Mouse (Mus musculus) heart, postnatal 4 days (tissue): ENCODE measurements at regions not wholly inside any gene's neighbourhood (a gene's known extent, or its start where the extent isn't known, plus 50 kb on each side); places are given as distances from the start of the nearest gene placed in this dataset.

Experiments
- DNase-seq: peaks from one replicate; pipeline ENCODE4 v3.0.0; 2021

DNA sequence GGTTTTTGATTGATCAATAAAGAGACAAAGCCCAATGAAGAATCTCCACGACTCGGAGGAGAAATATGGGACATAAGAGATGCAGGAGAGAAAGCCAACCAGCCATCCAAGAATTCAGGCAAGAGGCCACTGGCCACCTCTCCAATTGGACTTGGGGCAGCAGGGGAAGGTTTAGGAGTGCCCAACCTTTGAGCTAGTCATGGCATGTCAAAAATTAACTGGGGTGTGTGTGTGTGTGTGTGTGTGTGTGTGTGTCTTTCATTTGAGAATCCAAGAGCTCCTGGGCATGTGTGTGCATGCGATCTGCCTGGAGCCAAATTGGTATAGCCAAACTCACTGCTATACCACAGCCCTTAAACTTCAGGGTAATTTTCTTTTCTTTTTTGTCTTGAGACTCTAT is 51.6 kb upstream of the Cecr2 start:
- no peak for DNase-seq

DNA sequence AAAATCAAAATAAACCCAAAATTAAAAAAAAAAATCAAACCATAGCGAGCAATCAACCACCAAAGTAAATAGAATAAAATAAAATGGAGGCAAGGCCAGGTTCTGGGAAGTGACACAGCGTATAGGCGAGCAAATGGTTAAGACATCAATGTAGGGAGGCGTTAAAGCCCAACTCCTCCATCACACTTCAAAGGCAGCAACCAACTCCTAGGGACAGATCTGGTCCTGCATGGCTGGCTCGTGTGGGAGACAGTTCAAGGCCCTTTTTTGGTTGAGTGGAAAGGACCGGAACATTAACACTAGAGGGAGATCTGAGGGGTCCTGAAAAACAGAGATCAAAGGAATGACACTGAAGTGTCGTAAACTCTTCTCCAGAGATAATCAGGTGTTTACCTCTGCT is 53.8 kb upstream of the Cecr2 start:
- no peak for DNase-seq

DNA sequence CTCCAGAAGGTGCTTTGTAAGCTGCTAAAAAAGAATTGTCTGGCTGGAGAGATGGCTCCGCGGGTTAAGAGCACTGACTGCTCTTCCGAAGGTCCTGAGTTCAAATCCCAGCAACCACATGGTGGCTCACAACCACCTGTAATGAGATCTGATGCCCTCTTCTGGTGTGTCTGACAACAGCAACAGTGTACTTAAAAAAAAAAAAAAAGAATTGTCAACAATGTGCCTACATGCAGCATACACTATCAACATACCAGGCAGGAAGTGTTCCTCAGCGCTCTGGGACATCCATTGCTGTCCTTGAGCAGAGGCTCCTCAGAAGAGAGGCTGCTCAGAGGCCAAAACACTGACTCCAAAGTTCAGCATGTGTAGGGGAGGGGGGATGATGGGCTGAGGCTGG is 56.3 kb upstream of the Cecr2 start:
- DNase-seq = no peak

DNA sequence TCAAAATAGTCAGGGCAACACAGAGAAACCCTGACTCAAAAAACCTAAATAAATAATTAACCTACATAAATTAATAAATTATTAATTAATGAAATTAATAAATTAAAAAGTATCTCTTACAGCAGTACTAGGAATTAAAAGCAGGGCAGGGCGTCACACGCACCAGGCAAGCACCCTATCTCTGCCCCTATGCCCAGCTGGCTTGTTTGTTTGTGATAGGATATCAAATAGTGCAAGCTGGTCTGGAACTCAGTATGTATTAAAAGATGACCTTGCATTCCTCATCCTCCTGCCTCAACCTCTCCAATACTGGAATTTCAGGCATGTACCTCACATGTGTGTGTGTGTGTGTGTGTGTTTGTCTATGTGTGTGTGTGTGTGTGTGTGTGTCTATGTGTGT is 60.7 kb upstream of the Cecr2 start:
- DNase-seq = no peak

DNA sequence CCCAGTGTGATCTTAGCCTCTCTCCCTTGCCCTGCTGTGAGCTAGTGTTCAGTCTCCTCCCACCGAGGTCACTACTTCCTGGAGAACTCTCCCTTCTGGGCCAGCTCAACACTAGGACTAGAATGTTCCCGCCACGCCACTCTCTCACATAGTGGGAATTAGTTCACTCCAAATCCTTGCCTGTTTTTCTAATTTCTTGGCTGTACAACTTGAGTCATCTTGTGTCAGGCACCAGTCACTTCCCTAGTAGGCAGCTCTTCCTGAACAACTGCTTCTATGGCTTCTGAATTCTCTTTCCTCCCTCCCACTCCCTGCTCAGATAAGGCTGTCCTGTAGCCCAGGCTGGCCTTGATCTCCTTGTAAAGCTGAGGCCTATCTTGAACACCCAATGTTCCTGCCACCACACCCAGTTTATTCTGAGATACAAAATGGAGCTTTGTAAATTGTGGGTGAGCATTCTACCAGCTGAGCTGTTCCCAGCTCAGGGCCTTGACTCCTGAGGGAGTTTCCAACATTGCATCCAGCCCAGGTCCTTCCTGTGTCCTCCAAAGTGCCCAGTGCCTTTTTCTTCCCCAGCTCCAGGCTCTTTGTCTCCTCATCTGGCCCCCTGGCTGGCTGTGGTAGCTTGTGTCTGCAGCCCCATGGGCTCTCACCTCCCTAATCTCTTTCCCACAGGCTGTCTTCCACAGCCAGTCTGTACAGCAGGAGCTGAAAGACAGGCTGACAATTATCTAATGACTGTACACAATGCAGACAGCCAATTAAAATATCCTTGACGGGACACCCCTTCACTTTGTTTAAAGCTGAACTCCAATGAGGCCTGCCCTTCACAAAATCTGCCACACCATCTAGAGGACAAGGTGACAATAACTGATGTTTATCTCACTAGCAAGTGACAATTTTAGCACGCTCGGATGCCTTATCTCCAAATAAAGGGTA is 61.9 kb upstream of the Cecr2 start:
- no peak for DNase-seq

DNA sequence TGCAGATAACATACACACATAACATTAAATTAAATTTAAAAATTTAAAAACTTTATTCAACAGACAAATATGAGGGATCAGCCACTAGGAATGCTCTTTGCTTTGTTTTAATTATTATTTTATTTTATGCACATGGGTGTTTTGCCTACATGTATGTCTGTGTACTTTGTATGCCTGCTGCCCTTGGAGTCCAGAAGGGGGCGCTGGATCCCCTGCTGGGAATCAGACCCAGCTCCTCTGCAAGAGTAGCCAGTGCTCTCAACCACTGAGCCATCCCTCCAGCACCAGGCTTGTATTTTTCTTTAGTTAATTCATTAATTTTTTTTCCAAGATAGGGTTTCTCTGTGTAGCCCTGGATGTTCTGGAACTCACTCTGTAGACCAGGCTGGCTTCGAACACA is 62.7 kb upstream of the Cecr2 start:
- DNase-seq = peak; percentile 27

DNA sequence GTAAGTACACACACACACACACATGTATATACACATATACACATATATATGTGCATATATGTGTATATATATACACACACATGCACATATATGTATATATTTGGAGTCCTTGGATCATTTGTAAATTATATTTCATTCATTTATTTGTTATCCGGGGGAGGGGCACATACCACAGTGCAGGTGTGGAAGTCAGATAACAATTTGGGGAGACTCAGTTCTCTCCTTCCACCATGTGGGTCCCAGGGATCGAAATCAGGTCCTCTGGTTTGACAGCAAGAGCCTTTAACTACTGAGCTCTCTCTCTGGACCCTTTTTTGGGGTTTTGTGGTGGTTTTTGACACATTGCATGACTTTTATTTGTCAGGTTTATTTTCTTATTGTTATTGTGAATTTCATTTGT is 65.8 kb upstream of the Cecr2 start:
- no peak for DNase-seq

DNA sequence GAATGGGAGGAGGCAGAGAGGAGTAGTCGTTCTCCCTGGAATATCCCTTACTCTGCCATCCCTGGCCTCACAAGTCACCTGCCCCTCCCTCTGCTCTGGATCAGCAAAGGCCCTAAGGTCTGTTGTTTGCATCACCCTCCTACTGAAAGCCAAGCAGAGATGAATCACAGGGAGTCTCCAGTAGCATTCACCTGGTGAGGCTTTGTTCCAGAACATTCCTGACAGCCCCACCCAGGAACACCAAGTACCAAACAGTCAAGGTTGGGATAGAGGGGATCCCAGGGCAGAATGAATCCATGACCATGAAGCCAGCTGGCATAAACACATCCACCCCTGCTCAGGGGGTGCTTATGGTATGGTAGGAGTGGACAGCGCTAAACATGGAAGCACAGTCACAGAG is 67.4 kb upstream of the Hdhd5 start:
- DNase-seq = no peak

DNA sequence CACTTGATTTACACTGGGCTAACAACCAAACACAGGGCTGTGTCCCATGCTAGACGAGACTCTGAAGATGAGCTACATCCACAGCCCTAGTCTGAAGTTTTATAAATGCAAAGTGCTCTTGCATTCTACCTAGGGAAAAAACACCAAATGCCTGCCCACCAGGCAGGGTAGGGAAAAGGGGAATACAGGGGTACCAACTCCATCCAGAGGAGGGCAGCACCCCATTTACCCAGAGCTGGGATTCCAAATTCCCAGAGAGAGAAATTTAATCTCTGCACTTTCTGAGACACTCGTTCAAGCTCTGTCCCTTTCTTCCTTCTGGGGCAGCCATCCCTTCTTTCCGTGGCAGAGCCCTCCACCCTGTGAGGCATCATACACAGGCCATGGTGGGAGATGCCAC is 66.8 kb upstream of the Hdhd5 start:
- DNase-seq = no peak

DNA sequence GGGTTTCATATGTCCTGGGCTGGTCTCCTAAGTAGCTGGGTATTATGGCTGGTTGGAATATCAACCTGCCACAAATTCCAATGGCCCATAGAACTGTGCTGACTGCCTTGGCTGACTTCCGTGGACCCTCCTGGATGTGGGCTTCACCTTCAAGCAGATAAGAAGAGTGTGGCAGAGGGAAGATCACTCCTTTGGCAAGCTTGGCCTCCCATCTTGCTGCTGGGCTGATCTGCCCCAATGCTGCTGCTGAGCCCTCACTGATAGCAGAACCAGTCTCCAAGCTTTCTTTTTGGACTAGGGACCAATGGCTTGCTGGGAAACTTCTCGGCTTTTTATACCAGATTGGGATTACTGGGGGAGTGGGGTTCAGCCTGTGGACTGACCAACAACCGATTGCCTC is 65.6 kb upstream of the Hdhd5 start:
- DNase-seq = no peak

DNA sequence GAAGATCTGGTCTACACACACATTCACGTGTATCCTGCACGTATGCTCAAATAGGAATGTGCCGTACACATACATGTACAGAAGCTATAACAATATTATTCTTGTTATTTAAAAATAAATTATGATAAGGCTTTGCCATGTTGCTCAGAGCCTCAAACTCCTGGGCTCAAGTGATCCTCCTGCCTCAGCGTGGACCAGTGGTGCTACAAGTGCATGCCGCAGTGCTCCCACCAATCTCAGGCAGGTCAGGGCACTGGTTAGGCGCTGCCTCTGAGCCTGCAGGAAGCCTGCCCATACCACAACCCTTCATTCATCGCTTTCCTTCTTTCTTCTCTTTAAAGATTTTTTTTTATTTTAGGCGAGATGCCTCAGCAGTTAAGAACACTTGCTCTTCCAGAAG is 63.3 kb upstream of the Hdhd5 start:
- no peak for DNase-seq

DNA sequence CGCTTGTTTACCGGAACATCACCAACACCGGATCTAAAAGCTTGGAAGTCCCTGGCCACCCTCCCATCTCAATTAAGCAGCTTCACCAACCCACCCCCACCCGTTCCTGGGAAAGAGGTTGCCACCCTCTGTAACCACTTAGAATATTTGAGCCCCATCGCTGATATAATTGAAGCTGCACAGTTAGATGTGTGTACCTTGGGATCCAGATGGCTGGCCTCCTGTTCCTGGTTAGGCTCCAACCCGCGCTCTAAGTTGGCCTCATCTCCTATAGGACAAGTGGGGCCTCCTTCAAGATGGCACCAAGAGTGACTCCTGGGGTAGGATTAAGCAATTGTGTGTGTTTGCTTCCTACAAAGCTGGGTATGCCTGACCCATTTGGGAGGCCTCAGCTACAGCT is 61.6 kb upstream of the Hdhd5 start:
- no peak for DNase-seq

DNA sequence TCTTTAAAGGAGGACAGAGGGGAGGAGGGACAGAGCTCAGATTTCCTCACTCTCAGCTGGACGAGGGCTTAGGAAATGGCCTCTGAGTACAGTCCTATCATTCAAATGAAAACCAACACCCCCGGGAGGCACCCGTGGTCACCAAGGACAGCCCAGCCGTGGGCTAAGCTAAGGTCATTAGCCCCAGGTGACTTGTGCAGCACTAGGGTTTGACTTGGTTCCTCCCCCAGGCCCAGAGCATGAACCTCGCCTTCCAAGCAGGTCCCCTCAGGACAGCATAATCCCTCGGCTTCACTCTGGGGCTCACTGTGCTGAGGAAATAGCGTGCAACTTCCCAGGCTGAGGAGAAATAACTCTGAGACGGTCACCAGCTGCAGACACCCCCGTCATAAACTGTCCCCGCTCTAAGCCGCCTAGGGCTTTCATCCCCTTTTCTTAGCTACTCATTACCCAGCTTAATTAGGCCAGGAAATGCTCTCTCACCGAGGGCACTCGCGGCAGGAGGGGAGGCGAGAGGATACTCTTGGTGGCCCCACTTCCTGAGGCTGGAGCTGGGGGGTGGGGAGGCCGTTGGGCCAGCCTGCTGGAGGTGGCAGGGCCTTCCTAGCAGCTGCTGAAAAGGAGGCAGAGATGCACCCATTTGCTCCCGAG is 61.0 kb upstream of the Hdhd5 start:
- no peak for DNase-seq

DNA sequence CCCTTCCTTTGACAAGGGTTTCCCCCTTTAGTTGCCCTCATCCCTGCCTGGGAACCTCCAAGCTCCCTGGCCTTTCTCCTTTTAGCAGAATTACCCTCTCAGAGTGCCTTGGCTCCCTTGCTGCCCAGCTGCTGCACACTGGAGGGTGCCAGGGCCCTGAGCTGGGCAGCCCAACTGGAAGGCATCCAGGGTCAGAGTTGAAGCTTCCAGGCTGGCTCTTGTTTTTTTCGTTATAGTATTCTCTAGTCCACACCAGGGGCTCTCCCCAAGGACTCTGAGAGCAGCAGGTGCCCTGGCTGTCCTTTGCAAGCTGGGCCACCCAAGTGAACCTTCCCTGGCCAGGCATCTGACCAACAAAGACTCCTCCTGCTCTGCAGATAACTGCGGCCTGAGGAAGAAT is 59.1 kb upstream of the Hdhd5 start:
- peak; percentile 26 for DNase-seq

DNA sequence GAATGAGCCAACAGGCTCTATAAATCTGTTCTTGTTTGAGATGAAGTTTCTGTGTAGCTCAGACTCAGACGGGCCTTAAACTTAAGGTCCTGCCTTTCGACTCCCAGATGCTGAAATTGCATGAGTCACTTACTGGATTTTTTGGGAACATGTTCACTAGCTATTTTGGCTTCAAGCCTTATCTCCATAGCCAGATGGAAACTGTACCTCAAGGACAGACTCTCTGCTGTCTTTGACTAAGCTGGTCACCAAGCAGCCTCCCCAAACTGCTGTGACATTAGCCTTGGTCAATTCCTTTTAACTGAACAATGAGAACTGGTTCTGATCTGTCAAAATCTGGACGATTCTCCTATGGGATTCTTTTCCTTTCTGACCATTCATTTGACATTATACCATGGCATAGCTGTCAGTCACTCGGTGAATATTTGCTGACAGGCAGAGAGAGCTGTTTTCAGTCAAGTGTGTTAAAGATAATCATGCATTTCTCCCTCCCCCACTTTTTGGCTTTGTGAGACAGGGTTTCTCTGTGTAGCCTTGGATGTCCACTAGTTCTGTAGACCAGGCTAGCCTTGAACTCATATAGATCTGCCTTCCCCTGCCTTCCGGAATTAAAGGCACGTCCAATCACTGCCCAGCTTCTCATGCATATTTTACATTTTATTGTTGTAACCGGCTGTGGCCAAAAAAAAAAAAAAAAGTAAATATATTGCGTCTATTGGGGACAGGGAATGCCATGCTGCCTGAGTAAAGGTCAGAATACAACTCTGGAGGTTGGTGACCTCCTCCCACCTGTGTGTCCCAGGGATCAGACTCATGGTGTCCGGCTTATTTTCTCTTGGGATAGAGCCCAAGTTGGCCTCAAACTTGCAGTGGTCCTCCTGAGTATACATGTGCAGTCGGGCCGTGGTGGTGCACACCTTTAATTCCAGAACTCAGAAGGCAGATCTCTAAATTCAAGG is 57.9 kb upstream of the Hdhd5 start:
- DNase-seq = peak; percentile 21

DNA sequence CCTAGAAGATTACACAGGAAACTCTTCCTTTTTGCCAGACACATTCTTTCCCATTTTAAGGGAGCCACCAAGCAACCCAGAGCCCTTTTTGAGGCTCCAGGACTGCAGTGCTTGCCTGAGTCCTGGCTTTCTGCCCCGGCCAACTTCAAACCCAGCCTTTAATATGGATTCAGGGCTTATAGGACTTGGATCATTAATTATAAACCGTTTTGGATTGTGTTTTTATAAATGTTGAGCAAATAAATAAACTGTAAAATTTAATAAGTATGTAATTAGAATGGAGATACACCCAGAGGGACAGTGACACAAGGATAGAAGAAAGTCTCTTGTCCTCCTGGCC is 54.8 kb upstream of the Hdhd5 start:
- DNase-seq = no peak

DNA sequence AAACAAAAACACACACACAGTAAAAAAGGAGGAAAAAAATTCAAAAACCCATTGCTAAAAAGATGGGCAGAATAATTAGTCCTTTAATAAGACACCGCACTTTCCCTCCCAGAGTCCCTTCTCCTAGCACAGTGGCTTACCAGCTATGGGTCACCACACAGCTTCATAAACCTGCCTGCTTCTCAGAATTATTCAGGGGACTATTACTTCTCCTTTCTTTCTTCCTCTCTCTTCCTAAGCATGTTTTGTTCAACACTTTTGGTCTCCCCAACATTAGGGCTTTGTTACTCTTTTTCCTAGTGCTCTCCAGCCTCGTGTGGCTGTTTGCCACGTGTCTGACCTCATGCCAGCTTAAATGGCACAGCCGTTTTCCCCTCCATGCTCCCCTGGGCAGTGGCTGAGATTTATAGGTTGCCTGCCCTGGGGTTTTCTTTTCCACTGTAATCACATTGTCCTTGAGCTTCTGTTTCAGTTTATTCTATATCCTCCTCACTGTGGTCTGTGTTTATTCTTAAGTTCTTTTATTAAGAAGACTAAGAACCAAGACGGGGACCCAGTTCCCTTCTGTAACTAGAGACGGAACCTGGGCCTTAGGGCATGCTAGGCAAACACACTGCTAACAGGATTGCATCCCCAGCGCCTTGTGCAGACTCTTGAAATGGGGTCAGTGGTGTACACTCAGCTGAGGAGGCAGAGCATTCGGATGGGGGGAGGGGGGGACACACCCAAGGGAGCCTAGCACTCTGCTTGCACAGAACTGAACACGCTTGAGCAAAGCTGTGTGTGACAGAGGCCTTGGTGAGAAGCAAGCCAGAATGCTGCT is 54.2 kb upstream of the Hdhd5 start:
- DNase-seq = no peak

DNA sequence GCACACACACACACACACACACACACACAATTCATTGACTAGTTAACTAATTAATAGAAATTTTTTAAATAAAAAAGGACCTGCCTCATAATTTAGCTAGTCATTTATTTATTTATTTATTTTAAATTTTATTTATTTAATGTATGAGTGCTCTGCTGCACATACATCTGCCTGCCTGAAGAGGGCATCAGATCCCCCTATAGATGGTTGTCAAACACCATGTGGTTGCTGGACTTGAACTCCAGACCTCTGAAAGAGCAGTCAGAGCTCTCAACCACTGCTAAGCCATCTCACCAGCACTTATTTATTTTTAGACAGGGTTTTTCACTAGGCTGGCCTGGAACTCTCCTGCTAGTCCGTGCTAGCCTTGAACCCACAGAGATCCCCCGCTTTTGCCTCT is 50.6 kb upstream of the Hdhd5 start:
- no peak for DNase-seq
